Mouse (Mus musculus): Measurements from ENCODE around the gene Fhad1.

Gene Fhad1

DNA sequence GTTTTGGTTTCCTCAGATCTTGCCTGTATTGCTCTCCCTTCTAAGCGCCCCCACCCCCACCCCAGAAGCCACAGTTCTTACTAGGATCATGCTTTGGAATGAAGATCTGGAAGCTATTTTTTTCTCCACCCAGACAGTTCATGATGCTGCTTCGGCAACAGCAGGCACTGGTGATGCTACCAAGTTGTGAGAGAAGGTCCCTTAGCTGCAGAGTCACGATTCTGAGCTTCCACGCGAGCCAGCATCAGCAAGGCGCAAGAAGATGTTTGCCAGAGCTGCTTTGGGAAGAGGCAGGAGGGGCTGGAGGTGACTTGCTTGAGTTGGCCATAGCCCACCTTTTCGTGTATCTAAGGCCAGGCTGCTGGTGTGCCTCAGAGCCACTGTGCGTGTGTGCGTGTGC is 129.4 kb downstream of the Fhad1 start:
- in situ Hi-C loops (cut with MboI) = no loop called here

DNA sequence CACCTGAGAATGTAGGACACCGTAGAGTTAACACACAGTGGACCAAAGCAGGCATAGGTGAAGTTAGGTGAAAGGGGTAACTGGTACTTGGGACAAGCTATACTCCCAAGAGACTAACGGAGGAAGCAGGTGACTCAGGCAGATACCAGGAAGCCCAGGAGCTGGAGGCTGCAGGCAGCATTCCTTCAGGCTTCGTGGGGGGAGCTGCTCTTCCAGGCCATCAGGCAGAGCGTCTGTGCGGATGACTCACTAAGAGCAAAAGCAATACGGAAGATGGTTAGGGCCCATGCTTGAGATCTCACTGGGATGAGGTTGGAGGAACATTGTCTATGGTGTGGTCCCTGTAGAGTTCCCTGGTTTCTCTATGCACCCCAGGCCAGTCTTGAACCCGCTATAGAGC is 132.0 kb downstream of the Fhad1 start:
- in situ Hi-C loops (cut with MboI) = no loop called here

DNA sequence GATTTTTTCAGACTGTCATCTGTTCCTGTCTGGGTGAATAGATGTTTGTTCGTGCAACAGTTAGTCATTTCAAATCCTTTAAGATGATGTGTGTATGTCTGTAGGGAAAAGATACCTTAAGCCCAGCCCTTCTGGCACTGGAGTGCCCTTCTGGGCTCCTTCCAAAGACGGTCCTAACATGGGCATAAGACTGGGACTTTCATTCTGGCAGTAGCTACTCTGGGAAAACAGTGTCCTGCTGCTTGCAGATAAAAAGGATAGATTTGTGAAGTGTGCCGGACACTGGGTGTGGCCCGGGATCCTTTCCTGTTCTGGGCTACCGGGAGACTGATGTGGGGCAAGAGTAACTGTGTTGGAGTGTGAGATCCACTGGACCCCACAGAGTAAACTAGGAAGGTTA is 132.9 kb downstream of the Fhad1 start:
- in situ Hi-C loops (cut with MboI) = no loop called here

DNA sequence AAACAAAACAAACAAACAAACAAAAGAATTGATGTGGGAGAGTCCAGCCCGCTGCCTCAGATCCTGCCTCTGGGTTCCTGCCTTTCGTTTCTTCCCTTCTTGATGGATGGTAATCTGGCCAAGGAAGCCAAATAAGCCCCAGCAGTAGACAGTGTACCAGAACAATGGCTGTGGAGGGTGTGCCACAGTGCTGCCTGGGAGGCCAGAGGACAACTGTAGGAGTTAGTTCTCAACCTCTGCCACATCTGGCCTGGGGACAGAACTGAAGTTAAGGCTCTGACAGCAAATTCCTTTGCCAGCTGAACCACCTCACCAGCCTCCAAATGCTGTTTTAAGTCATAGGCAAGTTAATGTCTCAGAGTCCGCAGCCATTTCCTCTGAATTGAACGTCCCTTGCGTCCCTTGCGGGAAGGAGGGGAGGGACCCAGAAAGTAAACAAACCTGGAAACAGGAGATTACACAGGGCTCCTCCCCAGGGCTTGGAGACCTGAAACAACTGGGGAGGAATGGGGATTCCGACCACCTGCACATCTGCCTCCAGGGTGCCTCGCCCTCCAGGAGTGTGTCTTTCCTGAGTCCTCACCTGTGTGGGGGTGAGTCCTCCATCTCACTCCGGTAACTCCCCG is 133.5 kb downstream of the Fhad1 start:
- in situ Hi-C loops (cut with MboI) = no loop called here

DNA sequence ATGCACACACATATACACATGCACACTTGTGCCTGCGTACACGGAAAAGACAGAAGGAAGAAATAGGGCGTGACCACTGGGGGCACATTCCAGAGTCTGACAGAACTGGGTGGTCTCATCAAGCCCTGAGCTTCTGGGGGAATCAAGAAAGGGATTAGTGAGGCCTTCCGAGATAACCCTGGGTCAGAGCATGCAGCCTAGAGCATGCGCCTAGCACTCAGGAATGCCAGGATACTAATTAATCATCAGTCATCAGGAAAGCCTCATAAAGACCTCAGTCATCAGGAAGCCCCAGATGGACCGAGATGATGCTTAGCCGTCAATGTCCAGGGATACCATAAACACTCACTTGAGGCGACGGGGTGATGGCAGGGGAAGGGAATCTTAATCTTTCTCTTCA is 135.0 kb downstream of the Fhad1 start:
- in situ Hi-C loops (cut with MboI) = no loop called here

DNA sequence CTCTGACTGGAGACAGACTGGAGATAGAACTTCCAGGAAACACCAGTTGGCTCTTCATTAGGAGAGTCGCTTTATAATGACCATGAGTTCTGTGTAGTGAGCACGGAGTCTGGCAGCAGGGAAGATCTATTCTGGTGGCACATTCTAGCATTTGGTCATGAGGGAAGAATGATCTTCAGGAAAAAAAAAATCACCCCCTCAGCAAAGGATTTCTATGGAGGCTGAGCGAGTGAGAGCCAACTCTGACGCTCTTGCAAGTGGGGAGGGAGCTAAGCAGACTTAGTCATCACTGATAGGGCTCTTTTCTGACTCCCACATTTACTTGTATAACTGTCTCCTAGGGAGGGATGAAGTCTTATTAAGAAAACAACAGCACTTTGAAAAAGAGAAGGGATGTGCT is 135.8 kb downstream of the Fhad1 start:
- in situ Hi-C loops (cut with MboI) = no loop called here

DNA sequence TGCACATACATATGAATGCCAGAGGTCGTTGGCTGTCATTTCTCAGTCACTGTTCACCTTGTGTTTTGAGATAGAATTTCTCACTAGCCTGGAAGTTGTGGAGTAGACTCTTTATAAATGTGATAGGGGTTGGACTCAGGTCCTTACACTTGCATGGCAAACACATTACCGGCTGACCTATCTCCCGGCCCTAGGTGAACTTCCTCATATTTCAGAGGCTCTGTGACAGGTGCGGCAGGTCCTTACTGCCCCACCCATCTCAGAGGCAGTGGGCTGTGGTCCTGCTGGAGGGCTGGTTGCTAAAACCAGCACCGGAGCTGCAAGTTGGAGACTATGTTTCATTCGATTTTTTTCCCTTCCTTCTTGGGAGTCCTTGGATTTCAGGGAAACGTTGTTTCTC is 136.3 kb downstream of the Fhad1 start:
- in situ Hi-C loops (cut with MboI) = no loop called here

DNA sequence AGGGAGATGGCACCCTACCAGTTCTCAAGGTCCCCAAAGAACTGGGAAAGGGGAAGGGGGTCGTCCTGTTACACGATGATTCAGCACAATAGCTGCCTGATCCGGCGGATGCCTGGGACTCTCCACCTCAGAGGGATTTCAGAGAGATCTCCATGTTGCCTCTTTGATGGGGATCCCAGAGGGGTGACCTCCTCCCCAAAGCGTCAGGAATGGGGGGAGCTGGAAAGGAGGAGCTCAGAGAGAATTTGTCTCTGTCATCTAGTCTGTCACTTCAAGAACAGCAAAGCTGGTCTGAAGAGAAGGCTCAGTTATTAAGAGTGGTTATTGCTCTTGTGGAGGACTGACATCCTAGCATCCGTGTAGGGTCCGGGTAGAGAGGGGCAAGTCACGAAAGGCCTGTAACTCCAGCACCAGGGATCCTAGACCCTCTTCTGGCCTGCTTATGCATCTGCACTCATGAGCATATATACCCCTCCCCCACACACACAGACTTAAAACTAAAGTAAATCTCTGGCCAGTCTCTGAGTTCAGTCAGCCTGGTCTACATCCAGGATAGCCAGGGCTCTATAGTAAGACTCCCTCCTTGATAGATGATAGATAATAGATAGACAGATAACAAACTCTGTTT is 139.3 kb downstream of the Fhad1 start:
- in situ Hi-C loops (cut with MboI) = no loop called here

DNA sequence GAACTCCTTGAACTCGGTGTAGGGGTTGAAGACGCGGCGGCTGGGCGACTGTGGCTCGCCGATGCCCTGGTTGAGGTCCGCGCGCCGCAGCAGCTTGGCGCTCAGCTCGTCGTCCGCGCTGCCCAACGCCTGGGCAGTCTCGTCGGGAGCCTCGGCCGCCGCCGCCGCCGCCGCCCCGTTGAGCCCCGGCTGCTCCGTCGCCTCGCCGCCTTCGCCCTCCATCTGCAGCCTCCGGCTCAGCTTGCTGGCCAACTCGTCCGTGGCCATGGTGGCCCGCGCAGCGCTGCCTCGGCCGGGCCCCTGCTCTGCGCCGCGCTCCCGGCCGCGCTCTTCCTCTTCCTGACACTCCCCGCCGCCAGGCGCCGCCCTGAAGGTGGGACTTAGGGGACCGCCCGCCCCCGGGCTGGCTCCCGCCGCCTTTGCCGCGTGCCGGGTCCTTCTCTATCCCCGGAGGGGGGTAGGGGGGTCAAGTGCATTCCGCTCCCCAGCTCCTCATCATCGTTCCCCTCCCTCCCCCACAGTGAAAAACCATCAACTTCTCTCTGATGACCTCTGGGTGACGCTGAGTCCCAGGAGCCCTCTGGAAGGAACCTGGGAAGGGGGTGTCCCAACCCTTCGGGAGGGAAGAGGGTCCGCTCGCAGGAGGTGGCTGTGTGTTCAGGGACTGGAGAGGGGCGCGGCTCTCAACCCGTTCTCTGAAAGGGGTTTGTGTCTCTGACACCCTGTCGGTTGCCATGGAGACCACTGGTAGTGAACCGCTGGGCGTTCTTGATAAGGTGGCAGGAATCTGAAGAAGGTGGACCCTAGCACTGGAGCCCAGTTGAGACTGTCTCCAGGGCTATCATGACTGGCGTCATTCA is 140.1 kb downstream of the Fhad1 start, which contains the start of gene Efhd2:
Gene Efhd2, minus strand, starts transcription at position 320 of the 860 bp plus-strand sequence.
- in situ Hi-C loops (cut with MboI) = no loop called here

DNA sequence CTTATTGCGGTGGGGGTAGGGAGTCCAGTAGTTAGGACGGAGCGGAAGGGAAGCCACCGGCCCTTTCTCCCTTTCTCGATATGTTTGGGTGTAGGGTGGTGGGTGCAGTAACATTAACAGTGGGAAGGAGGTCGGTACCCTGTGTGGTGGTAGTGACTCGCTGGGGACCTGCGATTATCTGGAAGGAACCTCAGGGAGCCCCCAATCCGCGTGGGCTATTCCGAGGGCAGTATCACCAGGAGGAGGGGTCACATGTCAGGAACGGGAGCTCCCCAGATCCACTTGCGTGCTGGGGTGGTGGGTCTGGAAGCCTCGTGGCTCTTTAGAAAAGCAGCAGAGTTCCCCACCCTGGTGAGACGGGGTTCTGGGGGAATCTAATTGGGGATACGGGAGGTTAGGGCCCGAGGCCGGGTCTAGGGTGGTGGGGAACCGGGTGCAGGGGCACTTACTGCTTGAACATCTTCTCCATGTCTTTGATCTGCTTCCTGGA is 140.7 kb downstream of the Fhad1 start:
- in situ Hi-C loops (cut with MboI) = no loop called here

DNA sequence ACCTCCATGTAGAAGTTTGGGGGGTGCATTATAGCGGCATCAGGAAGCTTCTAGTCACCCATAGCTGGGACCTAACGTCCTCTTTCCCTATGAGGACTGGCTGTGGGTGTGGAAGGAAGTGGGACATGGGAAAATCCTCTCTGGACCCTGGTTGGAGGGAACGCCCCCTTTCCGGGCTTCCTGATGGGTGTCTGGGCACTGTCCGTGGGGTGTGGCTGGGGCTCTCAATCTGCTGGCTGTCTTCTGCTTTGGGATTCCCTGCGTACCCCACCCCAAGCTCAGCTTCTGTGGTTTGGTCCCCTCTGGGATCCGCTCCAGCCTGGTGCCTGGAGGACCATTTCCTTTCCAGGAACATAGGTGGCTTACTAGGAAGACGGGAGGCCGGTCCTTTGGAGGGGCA is 141.9 kb downstream of the Fhad1 start:
- in situ Hi-C loops (cut with MboI) = no loop called here

DNA sequence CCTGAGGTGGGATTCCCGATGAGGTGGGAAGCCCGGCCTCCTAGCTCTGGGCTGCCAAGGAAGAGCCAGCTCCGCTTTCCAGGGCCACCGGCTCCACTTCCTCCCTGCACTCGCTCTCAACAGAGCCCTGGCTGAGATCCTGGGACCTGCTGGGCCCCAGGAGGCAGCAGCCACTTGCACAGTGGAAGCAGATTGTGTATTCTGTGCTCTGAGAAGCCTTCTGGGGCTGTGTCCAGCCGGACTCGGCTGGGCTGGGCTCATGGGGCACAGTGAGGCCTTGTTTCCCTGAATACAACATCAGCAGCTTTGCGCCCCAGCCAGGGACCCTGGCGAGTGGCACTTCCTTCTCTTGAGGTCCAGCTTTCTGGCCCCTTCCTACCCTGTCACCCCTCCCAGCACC is 143.0 kb downstream of the Fhad1 start:
- in situ Hi-C loops (cut with MboI) = no loop called here

DNA sequence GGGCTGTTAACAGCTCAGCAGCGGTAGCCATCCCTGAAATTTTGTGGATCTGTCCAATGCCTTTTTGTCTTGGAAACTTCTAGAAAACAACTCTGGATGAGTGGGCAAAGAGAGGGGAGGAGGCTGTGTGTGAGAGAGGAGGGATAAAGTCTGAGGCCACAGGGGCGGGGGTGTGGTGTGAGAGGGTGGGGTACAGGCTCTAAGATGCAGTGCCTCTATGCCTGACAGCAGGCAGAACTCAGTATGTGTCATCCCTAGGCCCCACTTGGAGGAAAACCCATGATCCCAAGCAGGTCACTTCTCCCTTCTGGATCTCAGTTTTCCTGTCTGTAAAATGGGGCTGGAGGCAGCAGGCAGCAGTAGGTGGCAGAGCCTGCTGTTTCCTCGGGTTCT is 143.6 kb downstream of the Fhad1 start:
- in situ Hi-C loops (cut with MboI) = no loop called here

DNA sequence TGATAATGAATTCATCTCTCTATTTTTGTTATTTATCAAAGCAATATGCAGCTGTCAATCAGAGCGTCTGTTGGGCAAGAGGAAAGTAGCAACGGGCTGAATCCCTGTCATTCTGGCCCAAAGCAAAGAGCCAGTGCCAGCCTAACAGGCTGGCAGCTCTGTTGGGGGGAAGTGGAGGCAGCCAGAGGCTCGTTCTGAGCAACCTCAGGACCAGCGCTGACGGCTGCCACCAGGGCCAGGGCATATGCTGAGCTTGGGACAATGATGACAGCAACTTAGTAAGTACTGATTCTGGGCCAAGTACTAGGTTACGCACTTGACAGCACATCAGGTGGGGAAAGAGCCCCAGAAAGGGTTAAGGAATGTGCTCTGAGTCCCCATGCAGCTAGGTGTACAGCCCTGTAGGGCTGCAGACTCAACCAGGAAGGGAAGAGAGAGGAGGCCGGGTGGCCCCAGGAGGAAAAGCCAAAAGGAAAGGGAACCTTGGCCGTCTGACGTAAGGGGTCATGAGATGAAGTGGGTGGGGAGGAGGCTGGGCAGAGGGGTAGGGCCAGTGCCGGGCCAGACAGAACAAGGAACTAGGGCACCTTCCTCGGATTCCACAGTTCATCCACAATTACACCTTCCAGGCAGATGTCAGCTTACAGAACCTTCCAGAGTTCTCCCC is 144.1 kb downstream of the Fhad1 start:
- in situ Hi-C loops (cut with MboI) = no loop called here

DNA sequence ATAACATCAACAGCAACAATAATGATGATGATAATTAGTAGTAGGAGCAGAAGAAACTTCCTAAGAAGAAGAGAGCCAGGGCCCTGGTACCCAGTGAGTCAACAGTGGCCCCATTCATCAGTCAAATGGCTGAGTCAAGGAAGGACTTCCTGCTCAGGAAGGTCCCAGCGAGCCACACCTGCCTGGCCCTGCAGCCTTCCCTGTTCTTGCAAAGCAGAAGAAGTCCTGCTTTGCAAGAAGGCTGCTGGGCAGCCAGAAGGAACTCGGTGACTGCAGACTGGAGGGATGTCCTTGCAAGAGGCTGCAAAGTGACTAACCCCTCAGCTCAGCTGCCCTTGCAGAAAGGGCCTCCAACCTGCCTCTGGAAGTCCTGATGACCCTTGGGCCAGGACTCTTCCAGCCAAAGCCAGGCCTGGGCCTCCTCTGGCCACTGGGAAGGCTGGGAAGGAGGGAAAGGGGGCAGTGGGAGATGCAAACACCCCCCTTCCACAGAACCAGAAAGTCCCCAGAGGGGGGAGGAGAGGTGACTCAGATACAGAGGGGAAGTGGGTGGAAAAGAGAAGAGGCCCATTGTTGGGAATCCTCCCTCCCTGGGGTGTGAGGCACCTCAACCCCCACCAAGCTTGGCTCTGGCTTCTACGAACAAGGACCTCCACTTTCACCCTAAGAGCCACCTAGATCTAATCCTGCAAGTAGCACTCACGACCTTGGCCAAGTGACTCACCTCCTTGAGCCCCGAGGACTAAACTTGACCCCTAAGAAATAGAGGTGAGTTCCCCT is 145.3 kb downstream of the Fhad1 start:
- in situ Hi-C loops (cut with MboI) = no loop called here

DNA sequence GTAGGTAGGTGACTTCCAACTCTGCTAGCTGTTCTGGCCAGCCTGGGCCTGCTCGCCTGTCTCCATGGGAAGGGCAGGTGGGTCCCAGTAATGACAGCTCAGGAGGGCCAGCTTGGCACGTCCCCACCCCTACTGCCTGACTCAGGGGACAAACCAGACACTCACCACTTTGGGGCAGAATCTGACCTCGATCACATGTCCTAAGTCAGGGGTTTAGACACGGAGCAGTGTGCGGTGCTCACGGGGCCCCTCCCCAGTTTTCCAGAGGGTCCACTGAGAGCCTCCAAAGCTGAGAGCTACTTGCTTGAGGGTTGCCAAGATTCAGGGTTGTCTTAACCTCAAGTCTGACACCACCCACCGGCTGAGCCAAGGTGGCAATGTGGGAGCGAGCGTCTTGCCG is 146.8 kb downstream of the Fhad1 start:
- in situ Hi-C loops (cut with MboI) = no loop called here

DNA sequence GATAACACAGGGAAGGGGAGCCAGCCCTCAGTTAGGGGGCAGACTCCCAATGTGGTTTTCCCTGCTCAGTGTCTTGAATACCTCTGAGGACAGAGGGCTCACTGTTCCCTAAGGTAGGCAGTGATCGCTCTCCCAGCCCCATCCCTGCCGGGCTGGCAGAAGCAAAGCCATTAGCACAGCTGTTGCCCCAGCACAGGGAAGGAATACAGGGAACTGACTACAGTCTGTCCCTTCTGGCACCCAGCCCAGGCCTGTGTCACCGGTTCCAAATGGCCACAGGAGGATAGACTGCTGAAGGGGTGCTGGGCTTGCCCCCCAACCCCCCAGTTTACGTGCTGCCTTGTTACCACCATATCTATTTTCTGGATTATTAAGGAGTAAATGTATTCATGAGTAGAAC is 147.4 kb downstream of the Fhad1 start:
- in situ Hi-C loops (cut with MboI) = no loop called here

DNA sequence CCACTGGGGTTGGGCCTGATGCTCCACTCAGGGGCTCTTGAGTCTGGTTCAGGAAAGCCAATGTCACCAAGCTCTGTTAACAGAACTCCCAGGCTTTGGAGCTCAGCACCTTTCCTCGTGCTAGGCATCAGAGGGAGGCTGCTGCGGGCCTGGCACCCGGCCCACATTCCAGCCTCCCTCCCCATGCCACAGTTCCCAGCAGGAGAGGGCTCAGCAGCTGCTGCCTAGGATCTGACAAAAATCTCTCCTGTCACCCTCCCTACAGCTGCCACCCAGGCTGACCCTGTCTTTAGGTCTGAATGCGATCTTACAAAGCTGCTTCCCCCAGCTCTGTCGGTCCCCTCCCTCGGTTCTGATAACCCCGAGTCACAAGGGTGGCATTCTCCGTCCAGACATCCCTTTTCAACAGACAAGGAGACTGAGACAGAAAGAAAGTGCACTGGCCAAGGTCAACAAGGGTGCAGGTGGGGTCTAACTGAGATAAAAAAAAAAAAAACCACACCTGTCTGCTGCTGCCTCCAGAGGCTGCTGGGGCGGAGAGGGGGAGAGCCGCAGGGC is 147.9 kb downstream of the Fhad1 start:
- in situ Hi-C loops (cut with MboI) = no loop called here

DNA sequence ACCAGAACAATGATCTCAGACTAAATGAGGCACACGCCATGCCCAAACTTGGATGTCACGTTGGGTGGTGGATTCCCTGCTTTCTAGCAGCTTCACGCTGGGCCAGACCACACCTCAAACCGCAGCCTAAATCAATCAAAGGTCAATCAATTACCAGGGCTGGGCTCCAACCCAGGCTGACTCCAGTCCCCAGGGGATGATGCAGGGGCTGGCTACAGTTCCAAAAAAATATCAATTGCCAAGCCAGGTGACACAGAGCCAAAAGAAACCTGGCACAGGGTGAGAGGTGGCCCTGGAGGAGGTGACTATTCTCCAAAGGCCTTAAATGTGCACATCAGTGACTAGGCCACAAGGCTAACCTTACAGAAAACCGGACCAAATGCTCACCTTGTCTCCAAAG is 149.3 kb downstream of the Fhad1 start:
- in situ Hi-C loops (cut with MboI) = no loop called here

DNA sequence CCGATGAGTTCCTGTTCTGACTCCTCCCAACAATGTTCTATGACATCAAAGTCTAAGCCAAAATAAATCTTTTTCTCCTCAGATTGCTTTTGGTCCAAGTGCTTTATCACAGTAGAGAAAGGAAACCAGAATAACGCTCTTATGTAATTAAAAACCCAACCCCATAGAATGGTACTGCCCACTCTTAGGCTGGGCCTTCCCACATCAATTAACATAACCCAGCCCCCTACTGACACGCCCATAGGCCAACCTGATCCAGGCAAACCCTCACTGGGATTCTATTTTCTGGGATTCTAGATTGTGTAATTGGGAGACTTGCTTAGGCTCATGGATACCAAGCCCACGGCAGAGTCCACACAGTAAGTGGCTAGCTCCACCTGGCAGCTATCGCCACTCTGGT is 149.9 kb downstream of the Fhad1 start:
- in situ Hi-C loops (cut with MboI) = no loop called here

DNA sequence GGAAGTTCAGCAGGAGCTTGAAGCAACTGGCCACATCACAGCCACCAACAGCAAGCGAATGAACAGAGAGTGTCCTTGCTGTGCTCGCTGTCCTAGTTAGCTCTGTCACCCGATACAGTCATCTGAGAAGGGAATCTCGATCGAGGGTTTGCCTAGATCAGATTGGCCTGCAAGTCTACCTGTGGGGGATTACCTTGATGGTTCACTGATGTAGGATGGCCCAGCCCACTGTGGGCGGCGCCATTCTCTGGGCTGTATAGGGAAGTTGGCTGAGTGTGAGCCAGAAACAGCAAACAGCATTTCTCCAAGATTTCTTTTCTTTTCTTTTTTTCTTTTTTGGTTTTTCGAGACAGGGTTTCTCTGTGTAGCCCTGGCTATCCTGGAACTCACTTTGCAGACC is 150.4 kb downstream of the Fhad1 start:
- in situ Hi-C loops (cut with MboI) = no loop called here
